Mouse (Mus musculus) retina, postnatal 7 days (tissue): ENCODE measurements around the gene Mxd1.

ENCODE experiments used
- DNase-seq: peaks from one replicate; pipeline ENCODE4 v3.0.0-alpha.2; 2012; ENCODE audit warnings: low read depth, low spot score

Gene Mxd1

GRCm38 (mm10) chr6:86599951-86600414 lies 69.0 kb downstream of the Mxd1 start:
- DNase-seq, result no peak

- DNase-seq, result peak; percentile 65
Observed at GRCm38 (mm10) chr6:86599197-86599596, 69.8 kb downstream of the Mxd1 start.

- no peak for DNase-seq
Observed at GRCm38 (mm10) chr6:86598742-86599193, 70.2 kb downstream of the Mxd1 start.
